Mouse (Mus musculus) stomach, postnatal 0 days (tissue): ENCODE data around the gene Adcy1.

Source experiments
- CTCF ChIP-seq: IDR thresholded peaks from 2 replicates; pipeline ENCODE4 v1.5.1; 2016; ENCODE audit warnings: antibody characterized with exemption, low read depth, mild to moderate bottlenecking, moderate library complexity
- EP300 ChIP-seq: optimal IDR thresholded peaks from 2 replicates; pipeline ENCODE3; 2016; ENCODE audit warnings: antibody characterized with exemption

GRCm38 (mm10) chr11:7129319-7130051, 66.2 kb downstream of the Adcy1 start:
- TF ChIP-seq CTCF (no peak), EP300 (no peak)
